Mouse (Mus musculus) A20 (cell line): ENCODE results near the gene Plekhm3.
A peak's percentile ranks its signal among the peaks of the same experiment; 100 is the strongest.

Experiments used
- DNase-seq: peaks from one replicate; pipeline ENCODE4 v3.0.0-alpha.2; 2011; ENCODE audit warnings: low read depth, low spot score

Plekhm3 gene

DNA sequence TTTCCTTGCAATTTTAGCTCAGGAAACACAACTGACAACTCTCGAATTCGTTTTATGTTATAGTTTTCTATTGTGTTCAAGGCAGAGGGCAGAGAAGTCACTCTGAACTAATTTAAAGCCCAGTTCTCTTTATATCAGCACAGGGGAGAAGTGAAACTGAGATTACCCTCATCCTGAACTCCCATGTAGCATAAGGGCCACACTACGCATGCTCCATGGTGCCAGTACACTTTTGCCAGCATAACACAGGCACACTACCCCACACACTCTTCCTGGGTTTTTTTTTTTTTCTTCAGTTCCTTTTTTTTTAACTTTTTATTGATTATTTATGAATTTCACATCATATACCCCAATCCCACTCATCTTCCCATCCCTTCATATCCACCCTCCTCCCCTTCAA, 28.1 kb downstream of the Plekhm3 start:
- peak; percentile 81 for DNase-seq

DNA sequence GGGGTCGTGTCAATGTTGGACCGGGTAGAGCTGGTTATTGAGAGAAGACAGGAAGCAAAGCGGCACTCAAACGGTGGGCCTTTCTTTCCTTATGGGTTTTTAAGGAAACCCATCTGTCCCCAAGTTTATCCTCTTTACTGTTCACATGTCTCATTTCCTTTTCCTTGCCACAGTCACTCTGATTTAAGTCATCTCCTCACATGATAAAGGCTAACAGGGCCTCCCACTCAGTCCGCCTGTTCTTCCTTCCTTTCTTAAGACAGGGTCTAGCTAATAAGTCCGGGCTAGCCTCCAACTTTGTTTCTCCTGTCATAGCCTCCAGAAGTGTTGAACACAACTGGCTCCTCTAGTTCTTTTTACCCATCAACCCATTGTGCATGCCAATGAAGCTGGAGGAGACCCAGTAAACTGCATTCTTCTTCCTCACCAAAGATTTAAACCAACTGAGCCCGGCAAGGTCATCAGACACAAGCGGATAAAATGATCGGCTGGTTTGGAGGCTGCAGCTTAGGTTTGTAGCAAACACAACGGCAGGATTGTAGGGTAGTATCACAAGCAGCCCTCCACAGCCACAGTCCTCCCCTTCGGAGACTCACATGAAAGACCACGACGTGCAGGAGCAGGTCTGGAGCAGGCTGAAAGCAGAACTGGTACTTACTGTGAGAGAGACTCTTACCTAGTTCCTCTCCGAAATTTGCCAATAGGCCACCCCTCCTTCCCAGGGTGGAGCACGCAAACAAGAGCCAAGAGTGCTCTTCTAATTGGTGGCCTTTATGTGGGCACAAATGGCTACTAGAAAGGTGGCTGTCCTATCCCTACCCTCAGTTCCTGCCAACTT, 29.0 kb downstream of the Plekhm3 start:
- DNase-seq: peak; percentile 90

DNA sequence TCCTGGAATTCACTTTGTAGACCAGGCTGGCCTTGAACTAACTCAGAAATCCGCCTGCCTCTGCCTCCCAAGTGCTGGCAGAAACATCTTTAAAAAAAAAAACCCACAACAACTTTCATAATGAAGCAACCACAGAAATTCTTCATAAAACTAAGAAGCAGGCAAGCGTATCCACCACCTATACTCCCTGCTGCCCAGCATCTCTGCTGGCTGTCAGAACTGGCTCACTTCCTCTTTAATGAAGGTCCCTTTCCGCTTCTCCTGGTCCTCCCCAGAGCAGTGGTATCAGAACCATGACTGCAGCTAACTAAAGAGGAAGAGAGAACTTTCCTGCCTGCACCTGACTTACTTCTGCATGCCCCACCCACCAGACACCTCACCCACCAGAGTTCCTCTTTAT, 31.0 kb downstream of the Plekhm3 start:
- peak; percentile 95 for DNase-seq

DNA sequence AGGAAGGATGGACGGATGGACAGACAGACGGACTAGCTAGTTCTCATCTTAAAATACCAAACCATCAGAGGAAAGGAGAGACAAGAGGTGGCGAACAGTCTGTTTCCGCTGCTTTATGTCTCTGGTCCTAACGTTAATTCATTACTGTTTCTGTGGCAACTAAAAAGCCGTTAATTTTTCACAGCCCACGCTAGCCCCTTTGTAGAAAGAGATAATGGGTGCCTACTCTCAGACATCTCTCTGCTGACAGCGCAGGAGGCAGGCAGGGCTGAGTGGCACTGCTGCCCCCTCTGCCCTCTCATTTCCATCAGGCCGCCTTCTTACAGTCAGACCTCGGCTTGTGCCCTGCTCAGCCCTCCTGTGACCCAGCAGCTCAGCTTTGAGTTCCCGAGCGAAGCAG, 32.3 kb downstream of the Plekhm3 start:
- no peak for DNase-seq

DNA sequence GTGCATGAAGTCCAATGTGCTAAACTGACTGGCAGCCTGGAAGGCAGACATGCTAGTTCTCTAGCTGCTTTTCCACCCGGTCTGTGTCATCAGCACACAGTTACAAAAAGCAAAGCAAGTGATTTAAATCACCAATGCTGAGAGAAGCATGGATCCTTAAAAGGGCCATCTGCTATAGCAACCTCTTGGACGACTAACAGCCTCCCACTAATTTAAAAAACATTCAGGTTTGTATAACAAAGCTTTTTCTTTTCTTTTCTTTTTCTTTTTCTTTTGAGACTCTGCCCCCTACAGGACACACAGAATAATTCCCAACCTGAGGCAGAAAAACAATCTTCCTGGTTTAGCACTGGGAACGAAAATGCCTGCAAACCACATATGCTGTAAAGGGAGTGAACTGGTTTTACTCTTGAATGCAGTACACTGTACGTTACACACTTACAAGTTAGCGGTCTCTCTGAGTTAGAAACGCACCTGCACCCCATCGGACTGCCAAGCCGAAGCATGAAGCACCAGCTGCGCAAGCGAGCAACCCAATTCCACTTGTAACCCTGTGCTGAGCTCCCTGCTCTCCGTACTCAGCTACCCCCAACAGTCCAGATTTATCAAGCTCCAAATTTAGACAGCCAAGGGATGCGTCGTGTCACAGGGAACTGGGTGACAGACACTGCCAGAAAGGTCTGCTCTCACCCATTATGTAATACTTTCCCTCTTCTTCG, 37.7 kb downstream of the Plekhm3 start:
- peak; percentile 47 for DNase-seq

DNA sequence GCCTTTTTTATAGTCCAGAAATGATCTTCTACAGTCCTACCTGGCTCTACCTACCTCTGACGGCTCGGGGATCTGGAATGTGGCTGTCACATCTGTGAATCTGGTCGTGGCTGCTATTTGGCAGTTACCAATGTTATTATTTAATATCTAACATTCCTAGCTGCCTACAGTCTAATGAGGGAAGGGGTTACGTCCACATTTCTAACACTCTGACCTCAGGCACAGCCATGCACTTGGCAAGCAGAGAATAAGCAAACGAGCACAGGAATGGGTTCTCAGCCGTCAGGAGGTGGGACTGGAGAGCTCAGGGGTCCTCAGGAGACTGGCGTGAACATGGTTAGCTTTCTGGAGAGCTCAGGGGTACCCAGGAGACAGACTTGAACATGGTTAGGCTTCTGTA, 38.7 kb downstream of the Plekhm3 start:
- no peak for DNase-seq

DNA sequence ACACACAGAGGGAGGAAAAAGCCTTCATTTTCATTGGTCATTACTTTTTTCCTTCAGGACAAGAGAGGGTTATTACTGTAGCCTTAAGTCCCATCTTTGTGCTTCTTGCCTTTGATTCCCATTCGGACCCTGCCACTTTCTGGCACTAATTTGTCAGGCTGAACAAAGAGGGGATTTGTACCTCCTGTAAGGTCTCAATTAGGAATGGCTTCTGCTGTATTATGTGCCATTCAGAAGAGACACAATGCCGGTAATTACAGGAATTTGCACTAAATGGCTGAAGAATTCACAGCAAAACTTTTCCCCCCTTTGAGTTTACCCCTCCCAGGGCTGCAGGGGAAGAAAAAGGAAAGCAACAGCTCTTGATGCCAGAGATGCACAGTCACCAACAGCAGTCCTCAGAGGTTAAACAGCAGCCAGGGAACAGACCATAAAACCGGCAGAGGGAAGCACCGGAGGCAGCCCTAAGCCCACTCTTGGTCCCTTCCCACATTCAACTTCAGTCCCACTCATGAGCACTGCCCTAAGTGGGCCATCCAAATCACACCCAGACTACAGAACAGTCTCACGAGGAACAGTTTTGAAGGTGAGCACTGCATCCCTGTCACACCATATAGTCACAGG, 39.6 kb downstream of the Plekhm3 start:
- no peak for DNase-seq

DNA sequence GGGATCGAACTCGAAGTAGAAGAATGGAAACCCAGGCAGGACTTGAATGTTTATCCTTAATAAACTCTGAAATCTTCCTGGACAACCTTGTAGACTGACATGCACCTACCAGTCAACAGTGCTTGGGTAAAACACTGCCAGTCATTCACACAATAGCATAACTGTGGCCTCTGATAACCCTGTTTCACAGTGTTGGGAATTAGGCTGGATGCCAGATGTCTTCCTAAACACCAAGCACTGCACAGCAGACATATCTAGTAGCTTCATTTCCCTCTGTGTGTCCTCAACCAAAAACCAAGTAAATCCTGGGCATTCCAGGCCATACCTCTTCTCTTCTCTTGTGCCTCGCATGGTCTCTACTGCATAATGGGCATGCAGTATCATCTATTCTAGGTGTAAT, 42.3 kb downstream of the Plekhm3 start:
- DNase-seq: no peak

DNA sequence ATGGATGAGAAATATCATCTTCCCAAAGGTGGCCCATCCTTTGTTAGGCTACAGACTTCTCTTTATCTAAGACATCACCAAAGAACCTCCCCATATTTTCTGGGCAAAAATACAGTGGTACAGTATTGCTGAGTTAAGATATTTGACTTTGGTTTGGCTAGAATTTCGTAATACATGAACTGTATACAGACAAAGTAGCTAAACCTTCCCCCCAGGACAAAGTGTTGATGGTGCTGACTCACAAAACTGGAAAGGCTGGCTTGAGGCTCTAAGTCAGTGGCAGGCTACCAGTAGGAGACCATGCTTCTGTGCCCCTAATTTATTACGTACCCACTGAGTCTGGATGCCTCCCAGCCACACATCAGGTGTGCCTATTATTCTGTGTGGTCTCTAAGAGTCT, 48.9 kb downstream of the Plekhm3 start:
- no peak for DNase-seq

DNA sequence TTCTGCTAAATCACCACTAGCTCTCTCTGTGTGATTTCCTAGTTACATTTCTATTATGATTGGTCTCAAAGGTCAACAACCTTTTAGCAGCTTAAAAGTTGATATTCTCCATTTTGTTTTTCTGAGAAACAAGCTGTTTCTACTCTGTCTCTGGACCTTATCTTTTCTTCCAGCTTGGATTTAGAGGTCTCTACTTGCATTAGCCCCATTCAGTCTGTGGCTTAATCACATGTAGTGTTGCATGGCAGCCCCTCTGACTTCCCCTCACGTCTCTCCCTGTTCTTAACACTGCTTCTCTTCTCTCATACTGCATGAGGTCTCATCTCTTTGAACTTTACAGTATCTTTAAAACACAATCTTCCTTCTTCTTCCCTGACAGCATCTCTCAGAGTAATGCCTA, 50.4 kb downstream of the Plekhm3 start:
- DNase-seq: no peak

DNA sequence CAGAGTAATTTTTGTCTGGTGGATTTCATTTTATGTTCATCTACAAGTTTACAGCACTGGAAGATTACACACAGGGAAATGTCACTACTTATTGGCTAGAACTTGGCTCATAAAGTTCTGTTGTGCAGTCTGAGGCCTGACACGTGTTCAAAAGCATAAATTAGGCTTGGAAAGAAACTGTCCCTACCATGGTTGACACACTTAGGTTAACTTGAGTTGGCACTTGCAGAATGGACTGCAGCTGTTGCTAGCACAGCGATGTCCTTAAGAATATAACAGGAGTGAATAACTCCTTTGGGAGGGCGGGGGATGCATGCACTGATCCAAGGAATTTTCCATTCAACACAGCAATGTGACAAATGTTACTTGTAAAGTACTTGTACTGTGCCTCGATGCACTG, 53.2 kb downstream of the Plekhm3 start:
- DNase-seq: no peak

DNA sequence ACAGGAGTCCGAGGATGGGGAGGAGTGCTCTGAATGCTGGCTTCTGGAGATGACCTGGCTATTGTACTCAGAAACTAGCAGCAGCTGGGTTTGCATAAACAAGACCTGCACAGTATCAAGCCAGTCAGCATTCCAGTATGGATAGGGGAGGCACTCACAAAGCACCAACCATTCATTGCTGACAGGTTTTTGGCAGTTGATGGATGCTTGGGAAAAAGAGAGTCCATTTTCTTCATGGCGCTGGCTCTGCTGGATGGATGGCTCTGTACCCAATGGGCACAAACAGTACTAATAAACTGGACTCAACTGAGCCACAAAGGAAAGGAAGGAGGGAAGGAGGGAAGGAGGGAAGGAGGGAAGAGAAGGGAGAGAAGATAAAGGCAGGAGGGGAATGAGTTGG, 53.8 kb downstream of the Plekhm3 start:
- no peak for DNase-seq

DNA sequence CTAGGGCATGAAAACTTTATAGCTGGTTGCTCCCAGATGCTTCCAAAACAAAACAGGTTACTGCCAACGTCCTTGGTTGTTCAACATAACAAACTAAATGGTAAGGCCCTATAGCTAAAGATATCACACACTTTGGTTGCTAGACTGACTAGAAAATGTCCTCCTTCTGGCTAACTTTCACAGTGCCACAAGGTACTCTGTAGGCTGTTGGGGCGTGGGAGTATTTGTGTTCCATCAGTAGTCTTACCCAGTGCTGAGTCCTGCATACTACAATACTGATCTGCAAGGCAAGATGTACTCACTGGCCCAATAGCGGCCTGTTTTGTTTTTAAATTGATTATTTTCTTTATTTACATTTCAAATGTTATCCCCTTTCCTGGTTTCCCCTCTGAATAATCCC, 56.9 kb downstream of the Plekhm3 start:
- DNase-seq: no peak

DNA sequence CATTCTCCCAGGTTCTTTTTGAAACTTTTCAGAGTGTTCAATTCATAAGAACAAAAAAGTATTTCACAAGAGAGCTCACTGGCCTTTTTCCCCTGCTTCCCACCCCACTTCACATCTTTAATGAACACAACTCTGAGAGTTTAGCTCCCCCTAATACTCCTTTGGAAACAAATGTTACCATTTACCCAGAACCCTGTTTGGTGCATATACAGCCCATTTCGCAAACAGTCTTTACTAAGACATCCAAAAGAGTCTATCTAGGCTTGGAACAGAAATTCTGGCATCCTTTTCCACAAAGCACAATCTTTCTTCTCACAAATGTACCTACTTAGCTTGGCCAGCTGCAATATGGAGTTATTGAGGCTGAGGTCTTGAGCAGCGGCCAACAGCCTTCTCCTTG, 59.1 kb downstream of the Plekhm3 start:
- DNase-seq: no peak

DNA sequence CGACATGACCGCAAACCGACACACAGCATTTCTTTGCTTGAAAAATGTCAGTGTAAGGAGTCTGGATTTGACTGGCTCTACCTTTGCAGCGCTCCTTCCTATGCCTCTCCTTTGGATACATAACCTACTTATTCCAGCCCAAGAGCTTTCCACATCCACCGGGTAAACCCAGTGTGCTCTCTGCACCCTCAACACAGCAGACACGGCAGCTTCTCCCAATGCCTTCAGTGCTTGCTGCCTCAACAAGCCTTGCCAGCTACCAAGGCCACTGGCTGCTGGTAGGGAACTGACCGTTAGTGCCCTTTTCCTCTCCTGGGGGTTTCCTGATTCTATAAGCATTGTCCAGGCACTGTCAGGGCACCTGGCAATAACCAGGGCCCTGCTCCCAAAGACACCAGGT, 62.8 kb downstream of the Plekhm3 start:
- DNase-seq: no peak

DNA sequence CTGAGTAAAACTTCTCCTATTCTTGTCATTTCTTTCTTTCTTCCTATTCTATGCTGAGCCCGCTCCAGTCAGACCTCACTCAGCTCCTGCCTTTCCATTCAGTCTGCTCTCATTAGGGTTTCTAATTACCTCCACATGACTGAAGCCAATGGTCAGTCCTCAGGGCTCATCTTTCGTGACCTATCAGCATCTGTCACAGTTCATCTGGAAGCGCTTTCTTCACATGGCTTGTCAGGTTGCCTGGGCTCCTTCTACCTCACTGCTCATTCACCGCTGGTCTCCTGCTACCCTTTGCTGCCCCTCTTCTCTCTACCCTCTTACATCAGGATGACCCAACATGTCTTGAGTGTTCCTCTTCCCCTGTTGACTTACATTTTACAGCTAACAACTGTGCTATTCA, 65.3 kb downstream of the Plekhm3 start:
- no peak for DNase-seq

DNA sequence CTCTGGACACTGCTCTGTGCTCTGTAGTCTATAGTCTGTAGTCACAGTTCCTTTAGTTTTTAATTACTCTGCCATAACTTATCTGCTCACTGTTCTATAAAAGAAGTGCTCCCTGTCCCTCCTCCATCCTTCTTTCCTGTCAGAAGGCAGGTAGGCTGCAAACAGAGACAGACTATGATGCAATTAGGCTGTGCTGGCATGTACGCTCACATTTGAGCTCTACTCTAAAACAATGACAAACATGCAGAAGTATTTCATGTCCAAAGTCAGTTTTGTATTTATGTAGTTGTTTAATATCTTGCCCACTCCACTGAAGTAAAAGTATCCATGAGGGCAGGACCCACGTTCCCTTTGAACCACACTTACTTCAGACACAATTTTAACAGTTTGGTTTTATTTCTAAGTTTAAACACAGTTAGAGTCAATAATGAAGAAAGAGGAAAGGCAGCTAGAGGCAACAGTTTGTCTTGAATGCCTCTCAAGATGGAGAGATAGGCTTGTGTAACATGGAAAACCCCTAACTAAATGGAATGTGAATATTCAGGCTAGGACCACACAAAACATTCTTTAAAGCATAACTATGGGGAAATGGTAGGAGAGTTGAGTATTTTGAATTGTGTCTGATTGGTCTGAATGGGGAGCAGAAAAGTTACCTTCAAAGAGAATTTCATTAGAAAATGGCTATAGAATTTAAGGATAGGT, 69.0 kb downstream of the Plekhm3 start:
- no peak for DNase-seq

DNA sequence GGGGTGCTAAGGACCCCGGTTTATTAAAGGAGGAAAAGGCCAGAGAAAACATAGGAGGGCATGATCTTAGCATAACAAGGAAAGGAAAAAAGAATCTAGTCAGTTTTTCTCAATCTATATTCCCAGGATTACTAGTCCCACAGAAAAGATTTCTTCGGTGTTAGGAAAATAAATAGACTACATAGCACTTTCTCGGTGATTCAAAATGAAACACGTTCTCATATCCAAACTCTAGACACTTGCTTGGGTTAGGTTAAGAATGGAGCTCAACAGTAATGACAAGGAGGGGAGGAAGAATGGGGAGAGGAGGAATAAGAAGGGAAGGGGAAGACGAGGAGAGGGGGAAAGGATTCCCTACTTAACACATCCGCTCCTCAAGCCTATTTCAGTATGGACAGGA, 69.9 kb downstream of the Plekhm3 start:
- DNase-seq: no peak

DNA sequence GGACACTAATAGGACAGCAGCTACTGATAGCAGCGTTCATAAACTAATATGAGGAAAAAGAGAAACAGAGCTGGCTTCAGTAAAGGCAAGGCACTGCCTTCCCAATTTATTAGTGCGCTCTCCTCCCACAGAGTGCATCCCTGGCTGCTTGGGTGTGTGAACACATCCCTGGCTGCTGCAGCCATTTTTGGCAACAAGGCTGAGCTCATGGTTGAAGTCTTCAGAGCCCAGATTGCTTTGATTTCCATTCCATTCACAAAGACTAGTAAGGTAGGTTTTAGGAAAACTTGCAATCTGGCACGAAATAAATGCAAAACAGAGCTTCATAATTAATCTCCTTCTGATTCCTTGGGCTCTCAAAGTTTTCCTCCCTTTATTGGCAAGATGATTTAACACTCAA, 71.3 kb downstream of the Plekhm3 start:
- no peak for DNase-seq

DNA sequence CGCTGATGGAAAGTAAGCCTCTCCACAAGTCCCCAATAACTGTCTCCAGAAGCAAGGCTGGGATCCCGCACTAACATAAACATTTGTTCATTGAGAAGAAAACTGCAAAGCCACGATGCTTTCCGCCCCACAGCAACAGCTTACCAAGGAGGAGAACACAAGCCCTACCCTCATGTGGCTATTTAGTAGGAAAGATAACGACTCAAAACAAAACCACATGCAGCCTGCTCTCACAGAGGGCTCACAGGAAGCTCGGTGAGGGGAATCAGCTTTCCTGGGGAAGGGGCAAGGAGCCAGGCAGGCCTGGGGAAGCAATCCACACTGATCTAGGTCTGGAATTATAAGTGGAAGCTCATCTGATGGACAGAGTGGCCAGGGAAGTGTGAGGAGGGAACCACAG, 72.6 kb downstream of the Plekhm3 start:
- no peak for DNase-seq

DNA sequence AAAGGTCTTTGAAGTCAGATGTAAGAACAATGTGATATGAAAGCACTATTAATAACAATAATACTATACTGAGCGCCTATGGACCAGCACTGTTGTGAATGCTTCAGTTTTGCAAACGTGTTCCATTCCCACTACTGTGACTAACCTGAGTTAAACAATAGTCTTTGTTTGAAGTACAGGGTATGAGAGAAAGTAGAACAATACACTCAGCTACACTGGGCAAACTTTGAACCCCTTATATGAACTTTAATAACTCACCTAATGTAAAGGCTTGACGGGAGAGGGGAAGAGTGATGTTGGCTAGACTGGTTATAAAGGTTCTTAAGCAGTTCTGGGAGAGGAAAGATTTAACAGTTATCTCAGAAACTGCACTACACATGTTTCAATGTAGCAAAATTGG, 76.0 kb downstream of the Plekhm3 start:
- no peak for DNase-seq

DNA sequence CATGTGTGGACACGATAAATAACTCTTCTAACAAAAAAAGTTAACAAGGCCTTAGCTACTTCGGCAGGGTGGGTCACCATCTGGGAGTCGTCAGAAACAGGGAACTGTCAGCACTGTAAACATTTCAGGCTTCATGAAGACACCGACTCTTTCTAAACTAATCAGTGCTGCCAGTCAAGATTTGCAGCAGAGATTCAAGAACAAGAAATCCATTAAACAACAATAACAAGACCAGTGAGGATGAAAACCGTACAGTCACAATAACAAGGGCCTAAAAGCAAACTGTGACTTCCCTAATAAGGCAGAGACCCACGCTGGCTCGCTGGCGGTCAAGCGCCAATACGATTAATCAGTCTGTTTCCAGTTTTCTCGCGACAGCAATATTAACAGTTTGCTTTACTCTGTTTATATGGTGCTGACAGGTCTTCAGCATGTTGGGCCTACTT, 77.8 kb downstream of the Plekhm3 start:
- DNase-seq: no peak
